20 mouse cellular contexts compared by ENCODE assay signal in genomic region chr19:53120483-53120882, GRCm38 (mm10). TPM values are rescaled to one million over a fixed set of nuclear protein-coding genes. Genes with fewer than 3 reads are reported as not detected.
DNase-seq lines count a peak whose midpoint lies in the region; ATAC-seq and TF ChIP-seq lines count a peak whose summit lies in the region.
"Had no signal": no experiment of that assay in that cellular context is flagged by ENCODE, and none has a peak within 500 bp of the region (broad histone marks: within the 10 kb centered on the region; RNA-seq: fewer than 3 reads in every experiment).

No protein-coding gene starts in this region.

- no peaks in the 10 kb centered on the region for H3K27me3 ChIP-seq in liver, embryonic 11.5 days (replicated peaks; ENCODE audit: control insufficient read depth, insufficient read depth, low read length)
- H3K27me3 ChIP-seq: embryonic facial prominence, embryonic 12.5 days; forebrain, embryonic 13.5 days; forebrain, embryonic 15.5 days had no signal

- no peak overlapping the region for H3K4me2 ChIP-seq in liver, embryonic 11.5 days
- H3K4me2 ChIP-seq: embryonic facial prominence, embryonic 12.5 days; forebrain, embryonic 13.5 days; forebrain, embryonic 15.5 days had no signal

- H3K9me3 ChIP-seq in liver, embryonic 11.5 days (ENCODE audit: control insufficient read depth, low read length) = peaks cover 3% of the 10 kb centered on the region; the same call in 1 of the 2 replicates
- H3K9me3 ChIP-seq: embryonic facial prominence, embryonic 12.5 days; forebrain, embryonic 13.5 days; forebrain, embryonic 15.5 days had no signal

- H3K27ac ChIP-seq in layer of hippocampus, adult 2 months = peak overlapping the region; percentile 41; the same call in 1 of the 2 replicates
- peak overlapping the region; percentile 23 for H3K27ac ChIP-seq in brown adipose tissue, adult 24 weeks (replicated peaks; ENCODE audit: low read depth, low read length)
- H3K27ac ChIP-seq in liver, embryonic 11.5 days (ENCODE audit: low read depth, low read length) = no peak overlapping the region
- H3K27ac ChIP-seq: embryonic facial prominence, embryonic 10.5 days; embryonic facial prominence, embryonic 12.5 days; forebrain, embryonic 13.5 days; forebrain, embryonic 15.5 days had no signal

- 81% methylated on average over 3 of the region's 3 CpGs for WGBS in liver, embryonic 11.5 days

- no peak for ATAC-seq in liver, embryonic 11.5 days (replicated peaks; ENCODE audit: low FRiP score)
- ATAC-seq: forebrain, embryonic 13.5 days; forebrain, embryonic 15.5 days; forebrain, postnatal 0 days had no signal

- no peak overlapping the region for H3K4me3 ChIP-seq in layer of hippocampus, adult 2 months
- H3K4me3 ChIP-seq in brown adipose tissue, adult 24 weeks (ENCODE audit: insufficient read depth, low read depth, low read length) = no peak overlapping the region
- no peak overlapping the region for H3K4me3 ChIP-seq in liver, embryonic 11.5 days (ENCODE audit: low read depth, low read length)
- H3K4me3 ChIP-seq: embryonic facial prominence, embryonic 10.5 days; embryonic facial prominence, embryonic 12.5 days; forebrain, embryonic 13.5 days; forebrain, embryonic 15.5 days had no signal

- no peak for TF ChIP-seq CTCF in layer of hippocampus, adult 2 months (conservative IDR thresholded peaks at IDR 0.05)

- no peak overlapping the region for H3K9ac ChIP-seq in liver, embryonic 11.5 days (ENCODE audit: low read depth, low read length)
- H3K9ac ChIP-seq: embryonic facial prominence, embryonic 12.5 days; forebrain, embryonic 13.5 days; forebrain, embryonic 15.5 days; forebrain, postnatal 0 days had no signal

- no peaks in the 10 kb centered on the region; the same call in 1 of the 2 replicates for H3K4me1 ChIP-seq in brown adipose tissue, adult 24 weeks (ENCODE audit: control insufficient read depth, insufficient read depth, insufficient read length, low read length)
- H3K4me1 ChIP-seq in liver, embryonic 11.5 days (replicated peaks; ENCODE audit: control insufficient read depth, insufficient read depth, low read length) = no peaks in the 10 kb centered on the region
- H3K4me1 ChIP-seq: embryonic facial prominence, embryonic 12.5 days; forebrain, embryonic 13.5 days; forebrain, embryonic 15.5 days had no signal

- DNase-seq in layer of hippocampus, adult 2 months (ENCODE audit: low spot score in 2 of 2) = no peak
- DNase-seq in layer of hippocampus, adult 11-12 months (ENCODE audit: low spot score) = no peak
- DNase-seq in testis, postnatal 14 days (ENCODE audit: low spot score) = peak; percentile 55
- DNase-seq in testis, postnatal 10 days (ENCODE audit: low spot score) = no peak
- DNase-seq in cerebellum, postnatal 25 days = no peak
- DNase-seq in liver, embryonic 11.5 days (ENCODE audit: low spot score) = no peak
- DNase-seq: adrenal gland, adult 2 months; adrenal gland, postnatal 10 days; adrenal gland, postnatal 25 days; cerebellum, adult 11 months; cerebellum, adult 18-20 months; cerebellum, adult 8-10 months; cerebellum, adult 9-11 months; cerebellum, postnatal 14 days; forebrain, postnatal 0 days had no signal

- no peaks in the 10 kb centered on the region for H3K36me3 ChIP-seq in liver, embryonic 11.5 days (ENCODE audit: control insufficient read depth, insufficient read depth, low read length)
- H3K36me3 ChIP-seq: embryonic facial prominence, embryonic 10.5 days; embryonic facial prominence, embryonic 12.5 days; forebrain, embryonic 15.5 days had no signal

RNA-seq across cellular contexts. Expression of gene Add3, which starts 19.8 kb away (rescaled TPM):
- 100 to 1,000 TPM; 125 to 129 TPM for total RNA-seq in layer of hippocampus, adult 2 months (2021)
- polyA plus RNA-seq in brown adipose tissue, adult 24 weeks (2012; ENCODE audit: insufficient read depth, insufficient read length, missing spikeins) = 40.1 and 40.8 TPM in 2 replicates
- 65.0 and 69.0 TPM in 2 replicates for polyA plus RNA-seq in liver, embryonic 11.5 days (2014; fragmentation: Nextera tagmentation; extraction: Ambion mirVana)
